Mouse (Mus musculus): ENCODE results near the gene Crcp. TPM values are rescaled to one million over a fixed set of nuclear protein-coding genes. Genes with fewer than 3 reads are reported as not detected.

The Crcp gene
- total and polyA plus RNA-seq, 3 experiments, result 42.3 to 63.2 (median 58.3) TPM

- dilution Hi-C loops (cut with MboI; ENCODE audit: extremely low pct_ligation_motif_present, extremely low pct_unique_long_range_greater_than_20kb, low sequenced_read_pairs), result no loop called here
- Histone ChIP-seq H3K9ac (ENCODE audit: insufficient read depth, low read depth) (no peak overlapping the region), H3K9me3 (replicated peaks; ENCODE audit: low read length) (no peaks in the 10 kb centered on the region), H3K79me2 (replicated peaks; ENCODE audit: control insufficient read depth, extremely low read depth, insufficient read depth, poor library complexity, severe bottlenecking) (no peaks in the 10 kb centered on the region), H3K4me3 (replicated peaks in 1 of 3; ENCODE audit: low read depth in 2 of 3, low read length in 2 of 3, poor library complexity in 1 of 3) (no peak overlapping the region), H3K27ac (ENCODE audit: insufficient read depth, low read depth) (no peak overlapping the region), H3K4me2 (ENCODE audit: insufficient read depth, low read depth, poor library complexity, severe bottlenecking) (no peak overlapping the region), H3K36me3 (replicated peaks in 1 of 2; ENCODE audit: control insufficient read depth in 1 of 2, insufficient read depth in 1 of 2, low read length in 1 of 2) (peaks cover 50 to 78% of the 10 kb centered on the region in 2 experiments), H3K4me1 (ENCODE audit: control insufficient read depth in 1 of 2, insufficient read depth in 2 of 2) (peaks cover 0 to 30% of the 10 kb centered on the region in 2 experiments; a peak in 2 of 4 replicates), H3K27me3 (replicated peaks) (no peaks in the 10 kb centered on the region)
- no peak for TF ChIP-seq HCFC1 (IDR thresholded peaks at IDR 0.05; ENCODE audit: low read depth, low read length)
- TF ChIP-seq RAD21 (IDR thresholded peaks at IDR 0.05; ENCODE audit: low read depth, low read length), result no peak
- TF ChIP-seq BHLHE40 (IDR thresholded peaks at IDR 0.05; ENCODE audit: low read depth, low read length), result no peak
- TF ChIP-seq JUN (IDR thresholded peaks at IDR 0.05; ENCODE audit: insufficient read depth, low read depth, low read length), result no peak
- TF ChIP-seq POLR2A (IDR thresholded peaks at IDR 0.05; ENCODE audit: low read depth, low read length), result no peak
- TF ChIP-seq RCOR1 (conservative IDR thresholded peaks at IDR 0.05; ENCODE audit: low read depth, low read length), result no peak
- no peak for TF ChIP-seq NELFE (IDR thresholded peaks at IDR 0.05; ENCODE audit: low read depth, low read length)
- no peak for TF ChIP-seq JUND (conservative IDR thresholded peaks at IDR 0.05; ENCODE audit: low read depth, low read length)
- TF ChIP-seq MAFK (IDR thresholded peaks at IDR 0.05; ENCODE audit: insufficient replicate concordance, low read length), result no peak
- no peak for TF ChIP-seq PAX5 (IDR thresholded peaks at IDR 0.05; ENCODE audit: low read length)
- no peak for TF ChIP-seq KAT2A (IDR thresholded peaks at IDR 0.05; ENCODE audit: insufficient replicate concordance, low read length)
- no peak for TF ChIP-seq ZNF384 (IDR thresholded peaks at IDR 0.05; ENCODE audit: low read depth, low read length)
- TF ChIP-seq USF2 (conservative IDR thresholded peaks at IDR 0.05; ENCODE audit: low read depth, low read length), result no peak
- no peak for TF ChIP-seq SIN3A (IDR thresholded peaks at IDR 0.05; ENCODE audit: low read length)
- TF ChIP-seq ETS1 (conservative IDR thresholded peaks at IDR 0.05; ENCODE audit: low read depth, low read length), result no peak
- TF ChIP-seq ELF1 (IDR thresholded peaks at IDR 0.05; ENCODE audit: low read depth, low read length), result no peak
- TF ChIP-seq EP300 (IDR thresholded peaks at IDR 0.05; ENCODE audit: low read length), result no peak
- TF ChIP-seq SMC3 (IDR thresholded peaks at IDR 0.05; ENCODE audit: low read depth, low read length), result no peak
- in situ Hi-C loops (cut with MboI; ENCODE audit: low pct_ligation_motif_present, low pct_unique_long_range_greater_than_20kb, low sequenced_read_pairs), result no loop called here
- no peak for DNase-seq (ENCODE audit: extremely low read depth)
Observed at GRCm38 (mm10) chr5:130052955-130053354, 23.9 kb downstream of the Crcp start.

- DNase-seq (ENCODE audit: extremely low read depth), result no peak
- Histone ChIP-seq H3K79me2 (replicated peaks; ENCODE audit: control insufficient read depth, extremely low read depth, insufficient read depth, poor library complexity, severe bottlenecking) (no peaks in the 10 kb centered on the region), H3K4me3 (replicated peaks in 1 of 3; ENCODE audit: low read depth in 2 of 3, low read length in 2 of 3, poor library complexity in 1 of 3) (no peak overlapping the region), H3K9me3 (replicated peaks; ENCODE audit: low read length) (no peaks in the 10 kb centered on the region), H3K9ac (ENCODE audit: insufficient read depth, low read depth) (no peak overlapping the region), H3K4me2 (ENCODE audit: insufficient read depth, low read depth, poor library complexity, severe bottlenecking) (no peak overlapping the region), H3K36me3 (replicated peaks in 1 of 2; ENCODE audit: control insufficient read depth in 1 of 2, insufficient read depth in 1 of 2, low read length in 1 of 2) (peaks cover 50 to 82% of the 10 kb centered on the region in 2 experiments), H3K27me3 (replicated peaks) (no peaks in the 10 kb centered on the region), H3K4me1 (ENCODE audit: control insufficient read depth in 1 of 2, insufficient read depth in 2 of 2) (peaks cover 0 to 14% of the 10 kb centered on the region in 2 experiments; a peak in 2 of 4 replicates), H3K27ac (ENCODE audit: insufficient read depth, low read depth) (no peak overlapping the region)
- dilution Hi-C loops (cut with MboI; ENCODE audit: extremely low pct_ligation_motif_present, extremely low pct_unique_long_range_greater_than_20kb, low sequenced_read_pairs) (no loop called here), in situ Hi-C loops (cut with MboI; ENCODE audit: low pct_ligation_motif_present, low pct_unique_long_range_greater_than_20kb, low sequenced_read_pairs) (no loop called here)
- TF ChIP-seq NELFE (IDR thresholded peaks at IDR 0.05; ENCODE audit: low read depth, low read length) (no peak), TBP (conservative IDR thresholded peaks at IDR 0.05; ENCODE audit: low read depth, low read length) (no peak), MEF2A (IDR thresholded peaks at IDR 0.05; ENCODE audit: borderline replicate concordance, low read depth, low read length) (no peak)
Observed at GRCm38 (mm10) chr5:130055688-130056087, 26.6 kb downstream of the Crcp start.

All from CH12.LX (cell line).